Mouse (Mus musculus) adipocyte (in vitro differentiated cells): ENCODE measurements at regions not wholly inside any gene's neighbourhood (a gene's known extent, or its start where the extent isn't known, plus 50 kb on each side); places are given as distances from the start of the nearest gene placed in this dataset.
A peak's percentile ranks its signal among the peaks of the same experiment; 100 is the strongest.

ENCODE experiments used
- DNase-seq: peaks from one replicate; pipeline ENCODE4 v3.0.0-alpha.2; 2016; ENCODE audit warnings: low spot score

- peak; percentile 7 for DNase-seq
Observed at GRCm38 (mm10) chr10:95032760-95033716, 88.4 kb upstream of the Plxnc1 start.

DNA sequence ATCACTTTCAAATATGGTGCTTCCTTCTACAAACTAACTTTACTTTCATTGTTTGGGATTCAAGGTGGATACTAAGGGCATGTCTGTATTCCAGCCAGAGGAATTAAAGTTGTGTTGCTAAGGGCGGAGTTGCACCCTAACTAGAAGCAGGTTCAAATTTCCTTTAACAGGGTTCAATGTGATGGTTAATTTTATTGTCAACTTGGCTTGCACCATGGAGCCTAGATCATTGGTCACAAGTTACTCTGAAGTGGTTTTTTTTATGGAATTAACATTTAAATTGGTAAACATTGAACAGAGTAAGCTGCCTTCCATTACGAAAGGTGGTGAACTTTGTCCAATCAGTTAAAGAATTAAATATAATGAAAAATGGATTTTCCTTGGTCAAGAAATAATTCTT lies 86.7 kb upstream of the Plxnc1 start:
- DNase-seq, result no peak

DNA sequence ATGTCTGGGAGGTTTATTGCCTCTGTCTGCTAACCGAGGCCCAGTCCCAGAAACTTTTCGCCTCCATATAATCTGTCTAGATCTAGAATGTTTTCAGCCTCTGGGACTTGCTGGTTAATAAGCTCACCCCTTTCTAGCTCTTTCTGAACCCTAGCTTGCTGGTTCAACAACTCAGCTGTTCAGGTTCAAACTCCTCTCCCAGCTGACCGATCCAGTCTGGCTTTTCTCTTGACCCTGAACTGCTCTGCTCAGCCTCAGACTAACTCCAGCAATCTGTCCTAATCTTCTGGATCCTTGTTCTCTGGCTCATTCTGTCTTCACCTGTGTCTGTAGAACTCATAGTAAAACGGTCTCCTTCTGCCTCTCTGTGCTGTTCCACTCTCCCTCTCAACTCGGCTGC lies 86.2 kb upstream of the Plxnc1 start:
- no peak for DNase-seq

DNA sequence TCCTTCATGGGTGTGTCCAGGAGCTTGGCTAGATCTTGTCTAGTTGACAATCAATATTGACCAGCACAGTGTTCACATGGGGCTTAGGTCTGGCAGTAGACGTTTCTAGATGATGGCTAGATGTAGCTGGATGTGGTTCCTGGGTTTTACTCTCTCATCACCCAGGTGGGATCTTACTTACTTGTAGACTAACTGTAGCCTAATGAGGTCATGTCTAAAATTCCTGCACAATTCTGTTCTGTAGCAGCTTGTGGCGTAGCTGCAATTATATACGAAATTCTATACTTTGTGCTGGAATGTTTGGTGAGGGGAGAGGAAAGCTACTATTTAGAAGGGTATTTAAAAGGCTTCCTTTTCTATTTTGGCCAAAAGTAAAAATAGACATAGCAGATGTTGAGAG lies 84.9 kb upstream of the Plxnc1 start:
- DNase-seq, result no peak

DNA sequence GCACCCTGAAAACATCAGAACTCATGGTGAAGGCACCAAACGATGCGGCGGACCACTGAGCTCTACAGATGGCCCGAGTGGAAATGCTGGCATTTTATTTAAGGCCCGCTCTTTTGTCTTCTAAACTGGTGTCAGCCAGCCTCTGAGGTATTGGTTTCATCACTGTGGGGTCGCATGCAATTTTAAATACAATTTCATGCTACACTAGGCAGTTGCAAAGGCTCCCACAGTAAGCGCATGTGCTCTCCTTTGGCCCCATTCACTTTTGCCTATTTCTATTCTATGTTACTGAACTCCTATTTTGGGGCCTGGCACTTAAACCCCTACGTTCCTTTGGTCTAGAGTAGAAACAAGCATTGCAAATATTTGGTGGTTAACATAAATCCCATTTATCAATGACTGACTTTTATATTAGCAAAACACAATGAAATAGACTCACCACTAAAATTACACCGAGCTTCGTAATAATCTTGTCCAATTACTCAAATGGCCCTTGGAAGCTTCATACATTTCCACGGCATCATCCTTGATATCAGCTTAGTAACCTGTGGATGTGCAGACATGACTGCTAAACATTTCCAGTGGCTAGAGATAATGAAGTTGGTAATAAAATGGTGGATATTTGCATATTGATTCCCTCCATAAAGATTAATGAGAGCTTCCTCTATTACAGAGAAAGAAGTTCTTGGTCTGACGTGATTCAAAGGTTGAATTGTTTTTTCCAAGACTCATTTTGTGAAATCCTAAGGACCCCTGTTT lies 81.1 kb upstream of the Plxnc1 start:
- no peak for DNase-seq

- DNase-seq, result no peak
Observed at GRCm38 (mm10) chr10:95021209-95021608, 76.6 kb upstream of the Plxnc1 start.

DNA sequence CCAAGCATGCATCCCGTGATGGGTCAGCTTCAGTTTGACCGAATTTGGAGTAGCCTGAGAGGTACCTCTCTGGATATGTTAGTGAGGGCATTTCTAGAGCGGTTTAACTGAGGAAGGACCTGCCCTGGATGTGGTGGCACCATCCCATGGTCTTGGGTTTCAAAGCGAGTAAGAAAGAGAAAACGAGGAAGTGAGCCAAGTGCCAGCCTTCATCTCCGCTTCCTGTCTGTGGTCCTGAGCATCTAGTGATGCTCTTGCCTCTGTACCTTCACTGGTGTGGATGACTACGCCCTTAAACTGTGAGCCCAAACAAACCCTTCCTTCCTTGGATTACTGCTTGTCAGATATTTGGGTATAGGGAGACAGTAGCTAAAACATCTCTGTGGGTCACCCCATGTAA lies 72.3 kb upstream of the Plxnc1 start:
- no peak for DNase-seq

GRCm38 (mm10) chr10:95015298-95015951 lies 70.8 kb upstream of the Plxnc1 start:
- DNase-seq, result no peak

- peak; percentile 23 for DNase-seq
Observed at GRCm38 (mm10) chr10:95013946-95014345, 69.3 kb upstream of the Plxnc1 start.

- DNase-seq, result no peak
Observed at GRCm38 (mm10) chr10:95013213-95013915, 68.7 kb upstream of the Plxnc1 start.

GRCm38 (mm10) chr10:95010333-95010732 lies 65.7 kb upstream of the Plxnc1 start:
- DNase-seq, result no peak

DNA sequence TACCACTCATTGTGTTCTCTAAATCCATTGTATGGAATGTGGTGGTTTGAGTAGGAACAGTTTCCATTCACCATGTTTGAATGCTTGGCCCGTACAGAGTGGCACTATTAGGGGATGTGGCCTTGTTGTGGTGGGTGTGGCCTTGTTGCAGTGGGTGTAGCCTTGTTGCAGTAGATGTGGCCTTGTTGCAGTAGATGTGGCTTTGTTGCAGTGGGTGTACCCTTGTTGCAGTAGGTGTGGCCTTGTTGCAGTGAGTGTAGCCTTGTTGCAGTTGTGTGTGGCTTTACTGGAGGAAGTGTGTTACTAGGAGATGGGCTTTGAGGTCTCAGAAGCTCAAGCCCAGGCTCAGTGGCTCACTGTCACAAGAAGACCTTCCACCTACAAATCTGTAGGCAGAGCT lies 64.4 kb upstream of the Plxnc1 start:
- no peak for DNase-seq

GRCm38 (mm10) chr10:95004065-95004763 lies 59.6 kb upstream of the Plxnc1 start:
- DNase-seq, result peak; percentile 20

DNA sequence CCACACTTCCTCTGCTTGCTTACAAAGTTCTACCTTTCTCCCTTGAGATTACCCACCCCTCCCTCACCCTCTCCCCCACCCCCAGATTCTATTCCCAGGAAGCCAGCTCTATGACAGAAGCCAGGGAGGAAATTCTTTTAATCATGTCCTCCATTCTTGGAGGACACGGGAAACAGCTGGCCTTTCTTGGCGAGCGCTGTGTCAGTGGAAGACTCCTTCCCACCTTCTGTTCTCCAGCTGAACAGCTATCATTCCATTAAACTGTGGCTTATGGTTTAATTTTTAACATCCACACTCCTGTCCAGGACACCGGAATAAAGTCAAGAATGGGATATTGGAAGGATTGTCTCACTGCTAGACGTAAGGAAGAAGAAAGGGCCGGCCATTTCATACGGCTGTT lies 59.0 kb upstream of the Plxnc1 start:
- no peak for DNase-seq

DNA sequence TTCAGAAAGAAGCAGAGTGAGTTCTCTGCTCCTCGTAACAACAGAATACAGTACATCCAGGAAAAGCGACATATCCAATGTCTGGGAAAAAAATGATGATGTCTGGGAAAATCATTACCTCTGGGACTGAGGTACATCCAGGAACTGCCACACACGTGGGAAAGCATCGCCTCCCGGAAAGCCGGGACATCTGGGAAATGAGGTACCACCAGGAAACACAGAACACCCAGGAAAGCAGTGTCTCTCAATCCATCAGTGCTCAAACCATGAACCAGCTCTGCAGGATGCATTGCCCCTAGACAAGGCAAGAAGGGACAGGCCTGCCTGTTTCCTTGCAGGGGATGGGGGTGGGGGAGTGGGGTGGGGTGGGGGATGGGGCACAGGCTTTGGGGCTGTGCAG lies 57.0 kb upstream of the Plxnc1 start:
- no peak for DNase-seq

- DNase-seq, result no peak
Observed at GRCm38 (mm10) chr10:94999716-95000115, 55.1 kb upstream of the Plxnc1 start.
